Mouse (Mus musculus) kidney, embryonic 15.5 days (tissue): ENCODE data around the gene Btbd8. TPM values are rescaled to one million over a fixed set of nuclear protein-coding genes. Genes with fewer than 3 reads are reported as not detected.

Source experiments
- ATAC-seq: fragments of 200-750 bp; cut with Nextera tagmentation; replicated peaks from 2 replicates; pipeline ENCODE4 v1.8.0; 2017; ENCODE audit warnings: moderate TSS enrichment; ENCODE audit not compliant: low FRiP score
- H3K27ac ChIP-seq: fragments of 300-500 bp; sonication (generic); 2 replicates; pipeline ENCODE4 v1.5.1; 2015; ENCODE audit warnings: mild to moderate bottlenecking, inconsistent platforms
- H3K27me3 ChIP-seq: fragments of 300-500 bp; sonication (generic); 2 replicates; pipeline ENCODE4 v1.6.1; 2015; ENCODE audit warnings: inconsistent platforms
- H3K36me3 ChIP-seq: fragments of 300-500 bp; sonication (generic); 2 replicates; pipeline ENCODE4 v1.6.1; 2015; ENCODE audit warnings: inconsistent platforms
- H3K4me1 ChIP-seq: fragments of 300-500 bp; sonication (generic); 2 replicates; pipeline ENCODE4 v1.6.1; 2015; ENCODE audit warnings: inconsistent platforms
- H3K4me2 ChIP-seq: fragments of 300-500 bp; sonication (generic); 2 replicates; pipeline ENCODE4 v1.6.1; 2015; ENCODE audit warnings: moderate library complexity, mild to moderate bottlenecking, inconsistent platforms
- H3K4me3 ChIP-seq: fragments of 300-500 bp; sonication (generic); replicated peaks from 2 replicates; pipeline ENCODE4 v1.5.1; 2015; ENCODE audit warnings: mild to moderate bottlenecking, inconsistent platforms
- H3K9ac ChIP-seq: fragments of 300-500 bp; sonication (generic); 2 replicates; pipeline ENCODE4 v1.6.1; 2015; ENCODE audit warnings: mild to moderate bottlenecking, inconsistent platforms
- H3K9me3 ChIP-seq: fragments of 300-500 bp; sonication (generic); replicated peaks from 2 replicates; pipeline ENCODE4 v1.6.1; 2016; ENCODE audit warnings: inconsistent platforms
- WGBS: fragments of 180-500 bp; shearing (Covaris S2); methylation state at CpG from one replicate; pipeline ENCODE4 v1.1.7; 2015; ENCODE audit warnings: mixed read lengths; 5-methylcytosine and 5-hydroxymethylcytosine counted together
- polyA plus RNA-seq: library from polyadenylated mRNA; unstranded; fragments of >200 nt; fragmentation: Nextera tagmentation; extraction: Ambion mirVana; gene quantifications from 2 replicates; pipeline ENCODE4 v1.2.1, GENCODE M21; 2015

Btbd8 gene
- polyA plus RNA-seq, 1 experiment from 2014 or later, result 4.8 TPM

GRCm38 (mm10) chr5:107462147-107463076 lies 24.6 kb downstream of the Btbd8 start:
- Histone ChIP-seq H3K4me2 (no peak overlapping the region), H3K27me3 (no peaks in the 10 kb centered on the region), H3K36me3 (no peaks in the 10 kb centered on the region), H3K4me3 (no peak overlapping the region), H3K27ac (no peak overlapping the region), H3K9me3 (no peaks in the 10 kb centered on the region), H3K4me1 (no peaks in the 10 kb centered on the region), H3K9ac (no peak overlapping the region)
- 88% methylated on average over 4 of the region's 4 CpGs for WGBS
- no peak for ATAC-seq

- no peak overlapping the region for H3K27ac ChIP-seq
- peaks cover 10% of the 10 kb centered on the region; the same call in 1 of the 2 replicates for H3K36me3 ChIP-seq
- no peaks in the 10 kb centered on the region for H3K9me3 ChIP-seq
- no peak for ATAC-seq
- no peak overlapping the region for H3K4me3 ChIP-seq
- no peaks in the 10 kb centered on the region for H3K4me1 ChIP-seq
- H3K4me2 ChIP-seq, result no peak overlapping the region
- H3K9ac ChIP-seq, result no peak overlapping the region
- WGBS, result 66% methylated on average over 5 of the region's 5 CpGs
- H3K27me3 ChIP-seq, result no peaks in the 10 kb centered on the region
These were observed 28.7 kb downstream of the Btbd8 start for GRCm38 (mm10) chr5:107466501-107466900.

GRCm38 (mm10) chr5:107467098-107467497 lies 29.3 kb downstream of the Btbd8 start:
- 89% methylated on average over 4 of the region's 4 CpGs for WGBS
- Histone ChIP-seq H3K4me3 (no peak overlapping the region), H3K4me2 (no peak overlapping the region), H3K9ac (no peak overlapping the region), H3K36me3 (peaks cover 10% of the 10 kb centered on the region; the same call in 1 of the 2 replicates), H3K4me1 (no peaks in the 10 kb centered on the region), H3K27me3 (no peaks in the 10 kb centered on the region), H3K9me3 (no peaks in the 10 kb centered on the region), H3K27ac (no peak overlapping the region)
- no peak for ATAC-seq

GRCm38 (mm10) chr5:107470600-107471329 lies 33.0 kb downstream of the Btbd8 start:
- Histone ChIP-seq H3K4me1 (no peaks in the 10 kb centered on the region), H3K36me3 (peaks cover 19% of the 10 kb centered on the region; the same call in 1 of the 2 replicates), H3K4me2 (no peak overlapping the region), H3K9me3 (no peaks in the 10 kb centered on the region), H3K9ac (no peak overlapping the region), H3K27me3 (no peaks in the 10 kb centered on the region), H3K27ac (no peak overlapping the region), H3K4me3 (no peak overlapping the region)
- 71% methylated on average over 10 of the region's 10 CpGs for WGBS
- no peak for ATAC-seq

GRCm38 (mm10) chr5:107480194-107480593 lies 42.4 kb downstream of the Btbd8 start:
- Histone ChIP-seq H3K9ac (no peak overlapping the region), H3K4me1 (no peaks in the 10 kb centered on the region), H3K27ac (no peak overlapping the region), H3K9me3 (no peaks in the 10 kb centered on the region), H3K4me2 (no peak overlapping the region), H3K4me3 (no peak overlapping the region), H3K36me3 (0 out of 2 replicates have a peak, but pooled peaks cover 4% of the 10 kb centered on the region), H3K27me3 (no peaks in the 10 kb centered on the region)
- no peak for ATAC-seq
- WGBS, result 94% methylated on average over 2 of the region's 2 CpGs

- no peak overlapping the region for H3K4me2 ChIP-seq
- H3K4me3 ChIP-seq, result no peak overlapping the region
- no peak overlapping the region for H3K27ac ChIP-seq
- H3K4me1 ChIP-seq, result no peaks in the 10 kb centered on the region
- no peak overlapping the region for H3K9ac ChIP-seq
- no peaks in the 10 kb centered on the region for H3K9me3 ChIP-seq
- peaks cover 8% of the 10 kb centered on the region; the same call in 1 of the 2 replicates for H3K36me3 ChIP-seq
- no peak for ATAC-seq
- 51% methylated on average over 4 of the region's 4 CpGs for WGBS
- H3K27me3 ChIP-seq, result no peaks in the 10 kb centered on the region
These were observed 51.2 kb downstream of the Btbd8 start for GRCm38 (mm10) chr5:107488996-107489395.

GRCm38 (mm10) chr5:107491036-107491435 lies 53.2 kb downstream of the Btbd8 start:
- no peak for ATAC-seq
- Histone ChIP-seq H3K4me3 (no peak overlapping the region), H3K9me3 (no peaks in the 10 kb centered on the region), H3K4me2 (no peak overlapping the region), H3K36me3 (peaks cover 11% of the 10 kb centered on the region), H3K4me1 (no peaks in the 10 kb centered on the region), H3K27me3 (no peaks in the 10 kb centered on the region), H3K27ac (no peak overlapping the region), H3K9ac (no peak overlapping the region)
- 58% methylated on average over 9 of the region's 9 CpGs for WGBS

- Histone ChIP-seq H3K27me3 (no peaks in the 10 kb centered on the region), H3K4me1 (no peaks in the 10 kb centered on the region)
- 91% methylated on average over 2 of the region's 2 CpGs for whole genome bisulfite sequencing
These were observed 54.7 kb downstream of the Btbd8 start for GRCm38 (mm10) chr5:107492471-107492870.

GRCm38 (mm10) chr5:107494759-107495158 lies 57.0 kb downstream of the Btbd8 start:
- H3K4me1 ChIP-seq, result no peaks in the 10 kb centered on the region
- H3K27me3 ChIP-seq, result no peaks in the 10 kb centered on the region
- no peak for ATAC-seq
- no peak overlapping the region for H3K9ac ChIP-seq
- H3K4me3 ChIP-seq, result no peak overlapping the region
- H3K9me3 ChIP-seq, result no peaks in the 10 kb centered on the region
- no peak overlapping the region for H3K4me2 ChIP-seq
- H3K27ac ChIP-seq, result no peak overlapping the region
- WGBS, result 96% methylated on average over 5 of the region's 5 CpGs
- H3K36me3 ChIP-seq, result peaks cover 11% of the 10 kb centered on the region

More at GRCm38 (mm10) chr5:107492471-107492870, 54.7 kb downstream of the Btbd8 start:
- ATAC-seq, result no peak
- Histone ChIP-seq H3K9ac (no peak overlapping the region), H3K4me3 (no peak overlapping the region), H3K36me3 (peaks cover 11% of the 10 kb centered on the region), H3K9me3 (no peaks in the 10 kb centered on the region), H3K27ac (no peak overlapping the region), H3K4me2 (no peak overlapping the region)

- no peak for ATAC-seq
- Histone ChIP-seq H3K27ac (no peak overlapping the region), H3K4me1 (no peaks in the 10 kb centered on the region), H3K4me2 (no peak overlapping the region), H3K27me3 (no peaks in the 10 kb centered on the region), H3K36me3 (peaks cover 11% of the 10 kb centered on the region), H3K9me3 (no peaks in the 10 kb centered on the region), H3K9ac (no peak overlapping the region), H3K4me3 (no peak overlapping the region)
- 85% methylated on average over 2 of the region's 2 CpGs for WGBS
These were observed 58.2 kb downstream of the Btbd8 start for GRCm38 (mm10) chr5:107496047-107496446.

- ATAC-seq, result no peak
- WGBS, result 71% methylated on average over 10 of the region's 10 CpGs
These were observed 60.0 kb downstream of the Btbd8 start for GRCm38 (mm10) chr5:107497519-107498501.

More at GRCm38 (mm10) chr5:107497519-107498501, 60.0 kb downstream of the Btbd8 start:
- Histone ChIP-seq H3K27me3 (no peaks in the 10 kb centered on the region), H3K4me2 (no peak overlapping the region), H3K27ac (no peak overlapping the region), H3K4me1 (no peaks in the 10 kb centered on the region), H3K4me3 (no peak overlapping the region), H3K9ac (no peak overlapping the region), H3K36me3 (peaks cover 3% of the 10 kb centered on the region; the same call in 1 of the 2 replicates), H3K9me3 (no peaks in the 10 kb centered on the region)
